Mouse (Mus musculus) small intestine, adult 2 months (tissue): ENCODE results near the gene Gm49416.

Experiments used
- CTCF ChIP-seq: fragments of 200-500 bp; IDR thresholded peaks from 2 replicates; pipeline ENCODE4 v1.5.1; 2012; ENCODE audit warnings: low read depth, mild to moderate bottlenecking, control low read depth, inconsistent platforms, low read length, moderate library complexity, mixed read lengths; ENCODE audit not compliant: insufficient replicate concordance, insufficient read length; ENCODE audit errors: extremely low read depth
- POLR2A ChIP-seq: fragments of 200-500 bp; IDR thresholded peaks from 2 replicates; pipeline ENCODE4 v1.6.1; 2012; ENCODE audit warnings: low read depth, mild to moderate bottlenecking, control low read depth, inconsistent platforms, low read length, moderate library complexity

- TF ChIP-seq POLR2A (no peak), CTCF (no peak)
Observed at GRCm38 (mm10) chr19:8883616-8884015, 5.1 kb upstream of the Gm49416 start, which contains the start of the genes Lbhd1 and Gm49403.
